Mouse (Mus musculus) fat pad, adult 2 months (tissue): ENCODE measurements at regions not wholly inside any gene's neighbourhood (a gene's known extent, or its start where the extent isn't known, plus 50 kb on each side); places are given as distances from the start of the nearest gene placed in this dataset.

Source experiments
- DNase-seq: peaks from one replicate; pipeline ENCODE4 v3.0.0-alpha.2; 2011; ENCODE audit warnings: low read depth, low spot score; ENCODE audit errors: extremely low read depth

- no peak for DNase-seq
Measured at GRCm38 (mm10) chr6:19214700-19215099, 348.6 kb downstream of the Ankrd7 start.

- no peak for DNase-seq
Measured at GRCm38 (mm10) chr6:19215124-19215523, 349.0 kb downstream of the Ankrd7 start.

GRCm38 (mm10) chr6:19264075-19264819, 398.1 kb downstream of the Ankrd7 start:
- DNase-seq: no peak

- no peak for DNase-seq
Measured at GRCm38 (mm10) chr6:19273207-19273606, 407.1 kb downstream of the Ankrd7 start.

- peak; percentile 13 for DNase-seq
Measured at GRCm38 (mm10) chr6:19282682-19283333, 416.7 kb downstream of the Ankrd7 start.

GRCm38 (mm10) chr6:19332659-19333058, 466.5 kb downstream of the Ankrd7 start:
- no peak for DNase-seq

GRCm38 (mm10) chr6:19335653-19336052, 469.5 kb downstream of the Ankrd7 start:
- no peak for DNase-seq

GRCm38 (mm10) chr6:19338470-19338869, 472.4 kb downstream of the Ankrd7 start:
- DNase-seq: no peak
